Mouse (Mus musculus) hindbrain, embryonic 11.5 days (tissue): ENCODE measurements around the gene Tmtc4. TPM values are rescaled to one million over a fixed set of nuclear protein-coding genes. Genes with fewer than 3 reads are reported as not detected.

Experiments
- ATAC-seq: fragments of 200-750 bp; cut with Nextera tagmentation; 2 replicates; pipeline ENCODE4 v1.8.0; 2017; ENCODE audit warnings: mild to moderate bottlenecking, moderate TSS enrichment, moderate library complexity; ENCODE audit not compliant: low FRiP score
- DNase-seq: peaks from one replicate; pipeline ENCODE4 v3.0.0-alpha.2; 2015; ENCODE audit warnings: low spot score
- H3K27ac ChIP-seq: fragments of 300-500 bp; sonication (generic); 2 replicates; pipeline ENCODE4 v1.5.1; 2014; ENCODE audit warnings: mild to moderate bottlenecking, low read depth, low read length
- H3K27me3 ChIP-seq: fragments of 300-500 bp; sonication (generic); 2 replicates; pipeline ENCODE4 v1.6.1; 2014; ENCODE audit warnings: mild to moderate bottlenecking, low read length, moderate library complexity, mixed read lengths; ENCODE audit not compliant: control insufficient read depth, insufficient read depth
- H3K36me3 ChIP-seq: fragments of 300-500 bp; sonication (generic); 2 replicates; pipeline ENCODE4 v1.6.1; 2014; ENCODE audit warnings: mild to moderate bottlenecking, low read length, moderate library complexity, mixed read lengths; ENCODE audit not compliant: control insufficient read depth, insufficient read depth
- H3K4me1 ChIP-seq: fragments of 300-500 bp; sonication (generic); replicated peaks from 2 replicates; pipeline ENCODE4 v1.6.1; 2014; ENCODE audit warnings: low read length, mixed read lengths; ENCODE audit not compliant: control insufficient read depth, insufficient read depth
- H3K4me2 ChIP-seq: fragments of 300-500 bp; sonication (generic); replicated peaks from 2 replicates; pipeline ENCODE4 v1.6.1; 2014; ENCODE audit warnings: mild to moderate bottlenecking, low read depth, low read length
- H3K4me3 ChIP-seq: fragments of 300-500 bp; sonication (generic); 2 replicates; pipeline ENCODE4 v1.5.1; 2014; ENCODE audit warnings: low read depth, low read length
- H3K9ac ChIP-seq: fragments of 300-500 bp; sonication (generic); 2 replicates; pipeline ENCODE4 v1.6.1; 2014; ENCODE audit warnings: low read depth, low read length
- H3K9me3 ChIP-seq: fragments of 300-500 bp; sonication (generic); 2 replicates; pipeline ENCODE4 v1.6.1; 2016; ENCODE audit warnings: low read length; ENCODE audit not compliant: control insufficient read depth
- WGBS: fragments of 180-500 bp; shearing (Covaris S2); extraction: QIAGEN DNeasy Blood & Tissue Kit; methylation state at CpG from one replicate; pipeline ENCODE4 v1.1.7; 2014; 5-methylcytosine and 5-hydroxymethylcytosine counted together
- polyA plus RNA-seq: library from polyadenylated mRNA; unstranded; fragments of >200 nt; fragmentation: Nextera tagmentation; extraction: Ambion mirVana; gene quantifications from 2 replicates; pipeline ENCODE4 v1.2.1, GENCODE M21; 2014

The Tmtc4 gene
- polyA plus RNA-seq, 1 experiment from 2014 or later, result 40.0 TPM

GRCm38 (mm10) chr14:122912812-122913498 is 70.9 kb downstream of the Tmtc4 start:
- DNase-seq (peak; percentile 64), ATAC-seq (peak; percentile 75)
- Histone ChIP-seq H3K9me3 (no peaks in the 10 kb centered on the region), H3K4me1 (no peaks in the 10 kb centered on the region), H3K27ac (no peak overlapping the region), H3K27me3 (no peaks in the 10 kb centered on the region), H3K4me2 (peak overlapping the region; percentile 66), H3K36me3 (no peaks in the 10 kb centered on the region), H3K9ac (peak overlapping the region; percentile 61), H3K4me3 (peak overlapping the region; percentile 66)
- under 1% methylated on average over 58 of the region's 58 CpGs for WGBS

- Histone ChIP-seq H3K27me3 (no peaks in the 10 kb centered on the region), H3K36me3 (no peaks in the 10 kb centered on the region), H3K4me2 (peak overlapping the region; percentile 66; the same call in 1 of the 2 replicates), H3K27ac (no peak overlapping the region), H3K4me3 (no peak overlapping the region; the same call in 1 of the 2 replicates), H3K4me1 (no peaks in the 10 kb centered on the region), H3K9ac (no peak overlapping the region; the same call in 1 of the 2 replicates), H3K9me3 (no peaks in the 10 kb centered on the region)
- 65% methylated on average over 1 of the region's 1 CpGs for WGBS
- DNase-seq (no peak), ATAC-seq (no peak)
These were observed 71.7 kb downstream of the Tmtc4 start for GRCm38 (mm10) chr14:122912137-122912536.

GRCm38 (mm10) chr14:122911265-122911664 is 72.6 kb downstream of the Tmtc4 start:
- Histone ChIP-seq H3K9ac (no peak overlapping the region), H3K4me3 (no peak overlapping the region), H3K4me1 (no peaks in the 10 kb centered on the region), H3K9me3 (no peaks in the 10 kb centered on the region), H3K27ac (no peak overlapping the region), H3K4me2 (no peak overlapping the region), H3K36me3 (no peaks in the 10 kb centered on the region), H3K27me3 (no peaks in the 10 kb centered on the region)
- no peak for ATAC-seq
- DNase-seq, result no peak

- Histone ChIP-seq H3K4me2 (no peak overlapping the region), H3K9me3 (no peaks in the 10 kb centered on the region), H3K4me3 (no peak overlapping the region), H3K9ac (no peak overlapping the region), H3K27ac (no peak overlapping the region), H3K36me3 (no peaks in the 10 kb centered on the region), H3K4me1 (no peaks in the 10 kb centered on the region), H3K27me3 (no peaks in the 10 kb centered on the region)
- DNase-seq, result no peak
- WGBS, result 84% methylated on average over 5 of the region's 5 CpGs
- ATAC-seq, result no peak
These were observed 74.3 kb downstream of the Tmtc4 start for GRCm38 (mm10) chr14:122909368-122910091.

- Histone ChIP-seq H3K4me2 (no peak overlapping the region), H3K4me3 (no peak overlapping the region), H3K27me3 (no peaks in the 10 kb centered on the region), H3K9me3 (no peaks in the 10 kb centered on the region), H3K36me3 (no peaks in the 10 kb centered on the region), H3K4me1 (no peaks in the 10 kb centered on the region), H3K9ac (no peak overlapping the region), H3K27ac (no peak overlapping the region)
- no peak for ATAC-seq
- 94% methylated on average over 4 of the region's 4 CpGs for WGBS
- DNase-seq, result no peak
These were observed 75.8 kb downstream of the Tmtc4 start for GRCm38 (mm10) chr14:122908075-122908474.

GRCm38 (mm10) chr14:122905007-122905406 is 78.8 kb downstream of the Tmtc4 start:
- Histone ChIP-seq H3K4me3 (no peak overlapping the region), H3K9ac (no peak overlapping the region), H3K27me3 (no peaks in the 10 kb centered on the region), H3K4me2 (no peak overlapping the region), H3K27ac (no peak overlapping the region), H3K9me3 (no peaks in the 10 kb centered on the region), H3K36me3 (no peaks in the 10 kb centered on the region), H3K4me1 (no peaks in the 10 kb centered on the region)
- ATAC-seq, result no peak
- WGBS, result 88% methylated on average over 1 of the region's 1 CpGs
- DNase-seq, result no peak

GRCm38 (mm10) chr14:122903923-122904351 is 79.9 kb downstream of the Tmtc4 start:
- Histone ChIP-seq H3K4me3 (no peak overlapping the region), H3K9ac (no peak overlapping the region), H3K9me3 (no peaks in the 10 kb centered on the region), H3K36me3 (no peaks in the 10 kb centered on the region), H3K27ac (no peak overlapping the region), H3K27me3 (no peaks in the 10 kb centered on the region), H3K4me2 (no peak overlapping the region), H3K4me1 (no peaks in the 10 kb centered on the region)
- WGBS, result 75% methylated on average over 2 of the region's 2 CpGs
- ATAC-seq (no peak), DNase-seq (no peak)

GRCm38 (mm10) chr14:122902884-122903283 is 81.0 kb downstream of the Tmtc4 start:
- H3K36me3 ChIP-seq, result no peaks in the 10 kb centered on the region
- no peak overlapping the region for H3K27ac ChIP-seq
- H3K4me3 ChIP-seq, result no peak overlapping the region
- 76% methylated on average over 4 of the region's 4 CpGs for WGBS
- H3K27me3 ChIP-seq, result no peaks in the 10 kb centered on the region
- DNase-seq (no peak), ATAC-seq (no peak)
- no peaks in the 10 kb centered on the region for H3K4me1 ChIP-seq
- no peak overlapping the region for H3K9ac ChIP-seq
- H3K9me3 ChIP-seq, result no peaks in the 10 kb centered on the region
- H3K4me2 ChIP-seq, result no peak overlapping the region

- ATAC-seq (no peak), DNase-seq (no peak)
- Histone ChIP-seq H3K4me1 (no peaks in the 10 kb centered on the region), H3K9me3 (no peaks in the 10 kb centered on the region), H3K4me3 (no peak overlapping the region), H3K9ac (no peak overlapping the region), H3K27me3 (no peaks in the 10 kb centered on the region), H3K36me3 (no peaks in the 10 kb centered on the region), H3K4me2 (no peak overlapping the region), H3K27ac (no peak overlapping the region)
- WGBS, result 81% methylated on average over 2 of the region's 2 CpGs
These were observed 81.7 kb downstream of the Tmtc4 start for GRCm38 (mm10) chr14:122902136-122902535.
